In the genomic region with DNA sequence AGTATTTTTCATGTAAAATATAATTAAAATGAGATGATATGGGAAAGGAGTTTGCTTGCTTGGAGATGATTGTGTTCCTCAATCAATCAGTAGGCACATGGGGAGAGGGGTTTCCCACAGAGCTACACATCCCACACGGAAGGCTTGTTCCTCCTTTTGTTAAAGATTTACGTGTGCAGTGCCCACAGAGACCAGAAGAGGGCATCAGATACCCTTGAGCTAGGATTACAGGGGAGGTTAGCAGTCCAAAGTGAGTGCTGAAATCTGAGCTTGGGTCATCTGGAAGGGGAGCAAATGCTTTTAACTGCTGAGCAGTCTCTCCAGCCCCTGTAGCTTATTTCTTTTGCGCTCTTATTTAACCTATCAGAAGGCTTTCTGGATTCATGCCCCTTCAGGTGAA, we compare ENCODE assay signal across 9 mouse cellular contexts. TPM values are rescaled to one million over a fixed set of nuclear protein-coding genes. Genes with fewer than 3 reads are reported as not detected.
DNase-seq lines count a peak whose midpoint lies in the region; ATAC-seq and TF ChIP-seq lines count a peak whose summit lies in the region.
"Had no signal": no experiment of that assay in that cellular context is flagged by ENCODE, and none has a peak within 500 bp of the region (broad histone marks: within the 10 kb centered on the region; RNA-seq: fewer than 3 reads in every experiment).

No protein-coding gene starts in this region.

- no peak overlapping the region for H3K4me2 ChIP-seq in embryonic facial prominence, embryonic 11.5 days (ENCODE audit: low read depth, low read length)

- no peaks in the 10 kb centered on the region for H3K4me1 ChIP-seq in embryonic facial prominence, embryonic 11.5 days (ENCODE audit: control insufficient read depth, insufficient read depth, low read length)

- H3K9ac ChIP-seq in embryonic facial prominence, embryonic 11.5 days (replicated peaks; ENCODE audit: low read length) = no peak overlapping the region

- intact Hi-C loops in gastrocnemius, adult 2 months (cut with DNase I) = loop anchor here (2.0 kb wide), 1 partner anchor 64 kb away; no protein-coding TSS in a partner anchor

- no peaks in the 10 kb centered on the region for H3K36me3 ChIP-seq in embryonic facial prominence, embryonic 11.5 days (replicated peaks; ENCODE audit: control insufficient read depth, insufficient read depth, low read depth, low read length)

- WGBS in embryonic facial prominence, embryonic 11.5 days = 20% methylated on average over 3 of the region's 3 CpGs

- DNase-seq in gastrocnemius, adult 2 months = peak; percentile 30
- no peak for DNase-seq in gastrocnemius, postnatal 4 days (ENCODE audit: low spot score in 2 of 2)
- peak; percentile 30 for DNase-seq in ovary, postnatal 14 days (ENCODE audit: low spot score)
- no peak for DNase-seq in ovary, postnatal 10 days (ENCODE audit: low spot score)
- peak; percentile 63 for DNase-seq in embryonic facial prominence, embryonic 11.5 days (ENCODE audit: low spot score)
- peak; percentile 54 for DNase-seq in lung, postnatal 10 days
- DNase-seq in thymus, postnatal 25 days = peak; percentile 44
- no peak for DNase-seq in urinary bladder, postnatal 4 days (ENCODE audit: low spot score in 2 of 2)

- H3K9me3 ChIP-seq in embryonic facial prominence, embryonic 11.5 days (replicated peaks; ENCODE audit: control insufficient read depth, low read length) = no peaks in the 10 kb centered on the region

- peak; percentile 68 for TF ChIP-seq CTCF in gastrocnemius, adult 2 months (IDR thresholded peaks at IDR 0.05)

- no peak overlapping the region for H3K27ac ChIP-seq in gastrocnemius, adult 2 months
- H3K27ac ChIP-seq in embryonic facial prominence, embryonic 11.5 days (replicated peaks; ENCODE audit: low read depth, low read length) = no peak overlapping the region

- H3K27me3 ChIP-seq in embryonic facial prominence, embryonic 11.5 days (ENCODE audit: control insufficient read depth, insufficient read depth, low read length) = no peaks in the 10 kb centered on the region

- no peak overlapping the region for H3K4me3 ChIP-seq in gastrocnemius, adult 2 months
- H3K4me3 ChIP-seq in embryonic facial prominence, embryonic 11.5 days (ENCODE audit: low read depth, low read length) = no peak overlapping the region

- no peak for ATAC-seq in embryonic facial prominence, embryonic 11.5 days (replicated peaks; ENCODE audit: insufficient number of reproducible peaks, low FRiP score, low TSS enrichment, low read depth)

RNA-seq across cellular contexts. Expression of a gene that starts 5.0 kb away (rescaled TPM):
- not detected for total RNA-seq in gastrocnemius, adult 2 months (2021)
- total RNA-seq in gastrocnemius, postnatal 4 days (2021) = not detected
- not detected in 2 replicates for polyA plus RNA-seq in embryonic facial prominence, embryonic 11.5 days (2014; fragmentation: Nextera tagmentation; extraction: Ambion mirVana)
- total RNA-seq: layer of hippocampus, postnatal 25 days had no signal

RNA-seq across cellular contexts. Expression of a gene that starts 7.5 kb away (rescaled TPM):
- under 1 TPM in 1 of 2 experiments, not detected in 1; 0.11 TPM for total RNA-seq in gastrocnemius, adult 2 months (2021)
- 1 to 10 TPM in 1 of 2 experiments, under 1 TPM in 1; 0.74 to 1.2 TPM for total RNA-seq in gastrocnemius, postnatal 4 days (2021)
- 19.1 and 22.1 TPM in 2 replicates for polyA plus RNA-seq in embryonic facial prominence, embryonic 11.5 days (2014; fragmentation: Nextera tagmentation; extraction: Ambion mirVana)

RNA-seq across cellular contexts. Expression of a gene that starts 59.5 kb away (rescaled TPM):
- 10 to 100 TPM; 29.2 to 36.5 TPM for total RNA-seq in gastrocnemius, adult 2 months (2021)
- total RNA-seq in gastrocnemius, postnatal 4 days (2021) = 10 to 100 TPM; 61.6 to 72.7 TPM
- polyA plus RNA-seq in embryonic facial prominence, embryonic 11.5 days (2014; fragmentation: Nextera tagmentation; extraction: Ambion mirVana) = 43.7 and 45.3 TPM in 2 replicates

Comparison
In these comparisons a context has a peak if more than half of its experiments do, and no peak if none do; other contexts are left out.
1. DNase-seq: peak in gastrocnemius, adult 2 months (single experiment), ovary, postnatal 14 days (single experiment), embryonic facial prominence, embryonic 11.5 days (single experiment), lung, postnatal 10 days (single experiment) and thymus, postnatal 25 days (single experiment); none in gastrocnemius, postnatal 4 days (0 of 2), ovary, postnatal 10 days (single experiment) and urinary bladder, postnatal 4 days (0 of 2).